Mouse (Mus musculus) gastrocnemius, adult 2 months (tissue): ENCODE data around the gene Pam16. TPM values are rescaled to one million over a fixed set of nuclear protein-coding genes. Genes with fewer than 3 reads are reported as not detected.

Experiments
- DNase-seq: peaks from one replicate; pipeline ENCODE4 v3.0.0; 2022
- H3K27ac ChIP-seq: fragments of 200-600 bp; 2 replicates; pipeline ENCODE4 v1.8.1; 2022; ENCODE audit warnings: mild to moderate bottlenecking
- H3K4me3 ChIP-seq: fragments of 200-600 bp; 2 replicates; pipeline ENCODE4 v1.8.1; 2022; ENCODE audit warnings: mild to moderate bottlenecking, moderate library complexity
- CTCF ChIP-seq: fragments of 200-600 bp; IDR thresholded peaks from 2 replicates; pipeline ENCODE4 v1.8.1; 2022; ENCODE audit warnings: antibody characterized with exemption, mild to moderate bottlenecking, moderate library complexity
- intact Hi-C: fragments of 180-260 bp; cut with DNase I; formaldehyde crosslinking; loops from one replicate; pipeline ENCODE4 v1.15.1; 2025
- total RNA-seq, 2 experiments: library from RNA; stranded (reverse); gene quantifications; 2 replicates each; pipeline ENCODE4 v1.2.3; 2021

Pam16 gene
- total RNA-seq, 2 experiments from 2014 or later, result 97.4 to 112 TPM

DNA sequence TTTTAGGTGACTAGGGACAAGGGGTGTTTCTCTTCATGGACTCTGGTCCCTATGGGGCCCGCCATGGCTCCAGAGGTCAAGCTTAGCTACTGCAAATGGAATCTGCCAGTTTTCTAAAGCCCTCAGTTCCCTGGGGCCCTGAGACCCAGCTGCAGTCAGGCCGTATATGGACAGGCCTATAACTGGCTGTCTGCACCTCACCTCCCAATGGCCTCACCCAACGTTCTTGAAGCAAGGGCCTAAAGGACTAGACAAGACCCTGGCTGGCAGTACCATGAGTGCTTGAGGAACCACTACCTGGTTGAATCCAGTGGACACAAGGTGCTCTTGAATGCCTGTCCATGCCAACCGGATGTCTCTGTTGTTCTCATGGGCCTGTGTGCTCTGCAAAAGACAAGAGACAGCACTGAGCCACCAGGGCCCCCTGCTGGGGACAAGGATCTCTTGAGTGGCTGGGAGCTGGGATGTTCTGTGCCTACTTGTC, 30.5 kb upstream of the Pam16 start:
- intact Hi-C loops, result no loop called here
- TF ChIP-seq CTCF, result peak; percentile 42
- DNase-seq, result peak; percentile 63
- H3K4me3 ChIP-seq, result no peak overlapping the region; the same call in 1 of the 2 replicates
- peak overlapping the region; percentile 80 for H3K27ac ChIP-seq

DNA sequence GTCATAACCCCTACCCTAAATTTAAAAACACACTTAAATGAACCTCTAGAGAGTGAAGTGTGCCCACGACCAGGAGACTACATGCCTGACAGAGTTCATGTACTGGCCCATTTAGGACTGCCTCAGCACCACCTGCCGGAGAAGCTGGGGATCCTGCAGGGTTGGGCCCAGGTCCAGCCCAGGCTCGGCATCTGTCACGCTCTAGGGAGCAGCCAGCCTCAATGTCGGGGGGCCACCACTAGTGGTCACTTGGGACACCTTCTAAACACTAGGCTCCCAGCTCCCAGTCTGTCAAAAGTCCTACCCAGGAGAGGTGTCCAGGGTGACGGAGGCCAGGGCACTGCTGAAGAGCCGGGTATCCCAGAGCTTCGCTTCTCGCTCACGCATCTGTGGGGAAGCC, 29.9 kb upstream of the Pam16 start:
- H3K27ac ChIP-seq, result peak overlapping the region; percentile 80
- intact Hi-C loops, result no loop called here
- peak; percentile 54 for TF ChIP-seq CTCF
- peak overlapping the region; percentile 39 for H3K4me3 ChIP-seq
- peak; percentile 69 for DNase-seq

DNA sequence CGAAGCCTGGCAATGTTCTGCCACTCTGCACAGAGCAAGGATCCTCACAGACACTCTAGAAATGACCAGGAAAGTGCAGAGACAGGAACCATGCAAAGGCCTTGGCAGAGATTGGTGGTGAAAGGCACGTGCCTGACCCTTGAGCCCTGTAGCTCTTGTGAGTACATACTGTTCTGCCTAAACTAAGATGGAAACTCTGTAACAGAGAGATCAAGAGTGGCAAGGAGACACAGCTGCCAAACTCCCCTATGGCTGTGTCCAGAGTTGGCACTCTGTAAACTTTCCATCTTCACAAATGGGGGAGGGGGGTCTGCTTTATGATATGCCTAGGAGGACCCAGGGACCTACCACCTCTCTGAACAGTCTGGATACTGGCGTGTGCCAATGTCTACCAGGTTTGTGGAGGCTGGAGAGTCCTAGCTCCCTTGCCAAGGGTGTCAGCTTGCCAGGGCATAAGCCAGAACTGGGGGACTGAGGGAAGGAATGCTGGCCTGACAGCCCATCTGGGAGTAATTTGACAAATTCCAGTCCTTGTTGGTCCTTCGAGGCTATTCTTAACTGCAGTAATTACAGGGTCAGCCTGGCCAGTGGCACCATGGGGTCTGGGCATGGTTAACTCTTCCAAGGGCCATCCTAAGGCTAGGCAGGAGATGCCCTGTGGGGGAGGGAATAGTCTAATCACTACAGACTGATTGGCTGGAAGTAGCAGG, 28.1 kb upstream of the Pam16 start:
- DNase-seq, result peak; percentile 73
- no peak overlapping the region for H3K4me3 ChIP-seq
- peak overlapping the region; percentile 80 for H3K27ac ChIP-seq
- TF ChIP-seq CTCF, result no peak
- intact Hi-C loops, result no loop called here

DNA sequence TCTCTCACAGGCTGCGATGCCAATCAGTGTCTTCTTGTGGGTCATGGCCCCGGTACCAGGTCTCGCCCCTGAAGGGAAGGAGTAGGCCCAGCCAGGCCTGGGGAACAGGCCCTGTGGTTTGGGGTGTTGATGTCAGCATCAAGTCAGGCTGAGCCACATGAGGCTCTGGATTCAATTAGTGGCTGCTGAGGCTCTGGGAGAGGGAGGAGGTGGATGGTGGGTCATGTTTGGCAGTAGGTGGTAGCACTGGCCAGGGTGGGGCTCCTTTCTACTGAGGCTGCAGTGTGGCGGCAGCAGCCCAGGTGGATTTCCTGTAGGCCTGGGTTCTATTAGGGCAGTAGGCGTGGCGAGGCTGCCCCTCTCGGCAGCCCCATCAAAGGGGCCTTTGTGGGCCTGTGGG, 26.8 kb upstream of the Pam16 start:
- no peak for TF ChIP-seq CTCF
- intact Hi-C loops, result no loop called here
- peak overlapping the region; percentile 54 for H3K4me3 ChIP-seq

DNA sequence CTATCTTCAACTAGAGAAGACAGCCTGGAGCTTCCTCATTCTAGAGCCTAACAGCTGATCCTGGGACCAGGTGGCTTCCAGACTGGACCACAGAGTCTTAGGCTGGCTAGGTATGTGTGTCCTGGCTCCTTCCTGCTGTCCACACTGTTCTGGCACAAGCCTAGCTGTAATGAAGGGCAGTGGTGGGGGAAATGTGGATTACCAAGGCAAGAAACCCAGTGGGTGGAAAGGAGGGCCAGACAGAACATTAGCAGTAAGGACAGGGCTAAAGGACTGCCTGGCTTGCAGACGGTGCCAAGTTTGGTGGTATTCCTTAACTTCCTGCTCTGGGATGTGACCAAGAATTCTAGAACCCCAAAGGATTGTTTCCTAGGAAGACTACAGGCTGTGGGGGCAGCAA, 26.3 kb upstream of the Pam16 start:
- Histone ChIP-seq H3K4me3 (peak overlapping the region; percentile 54), H3K27ac (peak overlapping the region; percentile 80)
- no peak for TF ChIP-seq CTCF
- intact Hi-C loops, result no loop called here
- DNase-seq, result no peak

More for the DNA sequence above, 26.8 kb upstream of the Pam16 start:
- peak overlapping the region; percentile 80 for H3K27ac ChIP-seq
- DNase-seq, result peak; percentile 43

DNA sequence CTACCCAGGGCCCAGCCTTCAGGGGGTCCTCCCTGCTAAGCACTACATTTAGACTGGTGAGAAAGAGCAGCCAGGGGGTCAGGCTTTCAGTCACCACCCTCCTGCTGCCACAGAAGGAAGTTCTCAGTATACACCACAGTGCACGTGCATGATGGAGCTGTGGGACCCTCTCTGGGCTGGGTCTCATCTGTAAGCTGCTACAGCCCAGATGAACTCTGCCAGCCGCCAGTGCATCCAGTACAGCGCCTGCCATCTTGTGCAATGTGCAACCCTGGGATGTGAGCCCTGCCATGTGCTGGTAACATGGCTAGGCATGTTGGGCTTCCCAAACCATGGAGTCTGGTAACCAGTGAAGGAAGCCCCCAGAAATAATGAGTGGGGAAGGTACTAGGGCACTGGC, 25.4 kb upstream of the Pam16 start:
- TF ChIP-seq CTCF, result no peak
- intact Hi-C loops, result no loop called here

DNA sequence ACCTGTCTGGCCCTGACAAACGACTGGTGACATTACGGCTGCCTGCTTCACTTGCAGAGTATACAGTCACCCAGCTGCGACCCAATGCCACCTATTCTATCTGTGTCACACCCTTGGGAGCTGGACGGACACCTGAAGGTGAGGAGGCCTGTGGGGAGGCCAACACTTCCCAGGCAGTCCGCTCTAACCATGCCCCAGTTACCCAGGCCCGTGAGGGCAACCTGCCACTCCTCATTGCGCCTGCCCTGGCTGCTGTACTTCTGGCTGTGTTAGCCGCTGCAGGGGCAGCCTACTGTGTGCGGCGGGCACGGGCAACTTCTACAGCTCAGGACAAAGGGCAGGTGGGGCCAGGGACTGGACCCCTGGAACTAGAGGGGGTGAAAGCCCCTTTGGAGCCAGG, 24.9 kb upstream of the Pam16 start:
- no peak for TF ChIP-seq CTCF
- intact Hi-C loops, result no loop called here
- peak overlapping the region; percentile 54 for H3K4me3 ChIP-seq
- peak overlapping the region; percentile 78 for H3K27ac ChIP-seq
- peak; percentile 40 for DNase-seq

More for the DNA sequence above, 25.4 kb upstream of the Pam16 start:
- peak; percentile 17 for DNase-seq
- Histone ChIP-seq H3K27ac (peak overlapping the region; percentile 78), H3K4me3 (peak overlapping the region; percentile 54)

DNA sequence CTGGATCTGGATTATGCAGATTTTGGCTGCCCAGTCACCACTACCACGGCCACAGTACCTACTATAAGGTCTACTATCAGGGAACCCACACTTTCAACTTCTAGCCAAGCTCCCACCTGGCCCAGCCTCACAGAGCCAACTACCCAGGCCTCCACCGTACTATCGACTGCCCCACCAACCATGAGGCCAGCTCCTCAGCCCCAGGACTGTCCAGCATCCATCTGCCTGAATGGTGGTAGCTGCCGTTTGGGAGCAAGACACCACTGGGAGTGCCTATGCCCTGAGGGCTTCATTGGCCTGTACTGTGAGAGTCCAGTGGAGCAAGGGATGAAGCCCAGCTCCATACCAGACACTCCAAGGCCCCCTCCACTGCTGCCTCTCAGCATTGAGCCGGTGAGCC, 24.4 kb upstream of the Pam16 start:
- peak overlapping the region; percentile 54 for H3K4me3 ChIP-seq
- H3K27ac ChIP-seq, result peak overlapping the region; percentile 78
- TF ChIP-seq CTCF, result no peak
- DNase-seq, result peak; percentile 15
- intact Hi-C loops, result no loop called here

DNA sequence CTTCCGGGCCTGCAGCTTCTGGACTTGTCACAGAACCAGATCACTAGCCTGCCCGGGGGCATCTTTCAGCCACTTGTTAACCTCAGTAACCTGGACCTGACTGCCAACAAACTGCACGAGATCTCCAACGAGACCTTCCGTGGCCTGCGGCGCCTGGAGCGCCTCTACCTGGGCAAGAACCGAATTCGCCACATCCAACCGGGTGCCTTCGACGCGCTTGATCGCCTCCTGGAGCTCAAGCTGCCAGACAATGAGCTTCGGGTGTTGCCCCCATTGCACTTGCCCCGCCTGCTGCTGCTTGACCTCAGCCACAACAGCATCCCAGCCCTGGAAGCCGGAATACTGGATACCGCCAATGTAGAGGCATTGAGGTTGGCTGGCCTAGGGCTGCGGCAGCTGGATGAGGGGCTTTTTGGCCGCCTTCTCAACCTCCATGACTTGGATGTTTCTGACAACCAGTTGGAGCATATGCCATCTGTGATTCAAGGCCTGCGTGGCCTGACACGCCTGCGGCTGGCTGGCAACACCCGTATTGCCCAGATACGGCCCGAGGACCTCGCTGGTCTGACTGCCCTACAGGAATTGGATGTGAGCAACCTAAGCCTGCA, 23.7 kb upstream of the Pam16 start:
- Histone ChIP-seq H3K27ac (peak overlapping the region; percentile 78), H3K4me3 (peak overlapping the region; percentile 54)
- intact Hi-C loops, result no loop called here
- peak; percentile 55 for DNase-seq
- no peak for TF ChIP-seq CTCF

DNA sequence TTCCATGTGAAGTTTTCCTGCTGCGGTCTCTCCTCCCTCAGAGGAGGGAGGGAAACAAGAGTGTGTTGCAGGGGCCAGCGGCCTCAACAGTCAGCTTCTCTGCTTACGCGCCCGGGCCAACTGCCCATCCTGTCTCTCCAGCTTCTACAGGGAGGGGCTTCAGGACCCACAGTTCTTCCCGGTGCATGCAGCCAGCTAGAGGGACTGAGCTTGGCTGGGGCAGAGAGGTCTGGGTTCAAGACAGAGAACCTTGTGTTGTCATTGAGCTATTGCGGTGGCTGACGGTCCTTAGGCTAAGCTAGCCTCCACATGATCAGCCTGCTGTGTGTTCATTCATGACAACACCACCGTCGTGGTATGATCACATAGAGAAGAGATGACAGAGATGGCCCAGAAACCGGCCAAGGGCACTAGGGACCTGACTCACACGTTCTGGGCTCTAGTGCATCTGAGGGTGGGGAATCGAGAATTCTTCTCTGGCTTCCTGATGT, 22.9 kb upstream of the Pam16 start:
- H3K4me3 ChIP-seq, result peak overlapping the region; percentile 54
- DNase-seq, result peak; percentile 84
- intact Hi-C loops, result no loop called here
- peak overlapping the region; percentile 78 for H3K27ac ChIP-seq
- no peak for TF ChIP-seq CTCF

DNA sequence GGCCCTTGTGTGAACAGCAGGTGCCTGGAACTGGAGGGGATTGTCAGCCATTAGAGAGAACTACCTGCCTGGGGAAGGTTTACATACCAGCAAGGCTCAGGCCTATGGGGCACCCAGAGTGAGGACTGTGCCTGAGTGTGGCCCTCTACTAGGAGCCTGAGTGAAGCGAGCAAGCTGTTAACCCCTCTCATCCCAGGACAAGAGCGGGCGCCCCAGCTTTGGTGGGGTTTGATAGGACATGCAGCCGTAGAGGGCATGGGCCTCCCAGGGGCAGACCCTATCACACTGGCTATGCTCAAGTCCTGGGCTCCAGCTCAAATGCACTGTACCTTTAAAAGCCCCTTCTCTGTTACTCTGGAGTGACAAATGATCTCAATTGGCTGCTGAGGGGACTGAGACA, 22.0 kb upstream of the Pam16 start:
- TF ChIP-seq CTCF, result no peak
- peak; percentile 17 for DNase-seq
- H3K27ac ChIP-seq, result peak overlapping the region; percentile 78
- intact Hi-C loops, result no loop called here
- peak overlapping the region; percentile 54 for H3K4me3 ChIP-seq

DNA sequence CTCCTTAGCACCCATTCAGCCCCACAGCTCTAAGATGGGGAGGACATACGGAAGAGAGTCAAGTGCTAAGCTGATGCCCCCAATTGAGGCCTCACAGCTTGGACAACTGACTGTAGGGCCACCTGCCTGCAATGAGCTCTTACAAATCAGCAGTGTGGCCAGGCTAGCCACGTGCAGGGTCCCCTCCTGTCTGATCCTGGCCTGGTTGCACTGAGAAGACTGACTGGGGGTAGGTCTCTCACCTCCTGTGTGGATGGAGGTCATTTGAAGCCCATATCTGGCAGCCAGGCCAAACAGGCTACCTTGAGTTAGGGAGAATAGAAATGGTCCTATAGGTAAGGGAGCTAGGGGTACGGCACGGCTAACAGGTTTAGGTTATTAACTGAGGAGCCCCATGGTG, 21.1 kb upstream of the Pam16 start:
- peak overlapping the region; percentile 78 for H3K27ac ChIP-seq
- peak; percentile 12 for DNase-seq
- intact Hi-C loops, result no loop called here
- no peak for TF ChIP-seq CTCF
- no peak overlapping the region for H3K4me3 ChIP-seq

DNA sequence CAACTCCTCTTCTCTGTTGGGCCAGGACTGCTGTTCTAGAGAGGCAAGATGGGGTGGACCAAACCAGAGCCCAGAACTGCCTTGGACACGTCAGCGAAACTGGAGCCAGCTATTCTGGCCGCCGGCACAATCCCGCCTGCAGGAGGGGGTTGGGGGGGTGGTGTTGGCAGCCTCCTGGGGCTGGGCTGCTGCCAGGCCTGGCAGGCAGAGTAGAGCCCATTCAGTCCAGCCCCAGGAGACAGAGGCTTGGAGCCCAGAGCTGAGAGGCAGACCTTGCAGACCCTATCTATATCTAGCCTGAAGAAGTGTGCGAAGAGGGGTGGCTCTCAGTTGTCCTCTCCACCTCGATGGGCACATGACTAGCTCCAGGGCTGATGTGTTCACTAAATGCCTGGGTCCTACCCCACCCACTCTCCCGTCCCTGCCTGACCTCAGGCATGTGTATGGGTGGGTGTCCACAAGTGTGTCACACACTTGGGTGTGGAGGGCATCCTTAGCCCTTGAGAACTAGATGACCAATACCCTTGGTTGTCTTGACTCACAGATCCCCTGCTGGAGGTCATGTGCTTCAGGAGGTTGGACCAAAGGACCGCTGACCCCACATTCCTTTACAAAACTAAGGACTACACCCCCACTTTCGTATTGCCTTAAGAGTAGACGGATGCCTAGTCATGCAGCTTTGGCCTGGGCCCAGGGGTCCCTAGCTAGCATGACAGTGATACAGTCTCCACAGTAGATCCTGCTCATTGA, 19.1 kb upstream of the Pam16 start:
- intact Hi-C loops, result no loop called here
- no peak for TF ChIP-seq CTCF
- peak overlapping the region; percentile 61 for H3K4me3 ChIP-seq
- peak; percentile 95 for DNase-seq
- H3K27ac ChIP-seq, result peak overlapping the region; percentile 80
